Mouse (Mus musculus) gonadal fat pad, adult 2 months (tissue): Measurements from ENCODE around the gene Brca1. TPM values are rescaled to one million over a fixed set of nuclear protein-coding genes. Genes with fewer than 3 reads are reported as not detected.
"Not testable (repeated sequence)": the region's sequence is repeated elsewhere in the genome, so short reads cannot be mapped to it uniquely, and the experiment has no call there.

ENCODE experiments used
- DNase-seq: peaks from one replicate; pipeline ENCODE4 v3.0.0-alpha.2; 2012; ENCODE audit warnings: low read depth
- polyA plus RNA-seq: library from polyadenylated mRNA; depleted of rRNA; stranded (reverse); fragments of >200 nt; gene quantifications from 2 replicates; pipeline ENCODE4 v1.2.3, GENCODE M21; 2012; rRNA removed

The Brca1 gene
- polyA plus RNA-seq, result 0.39 and 0.46 TPM in 2 replicates

DNA sequence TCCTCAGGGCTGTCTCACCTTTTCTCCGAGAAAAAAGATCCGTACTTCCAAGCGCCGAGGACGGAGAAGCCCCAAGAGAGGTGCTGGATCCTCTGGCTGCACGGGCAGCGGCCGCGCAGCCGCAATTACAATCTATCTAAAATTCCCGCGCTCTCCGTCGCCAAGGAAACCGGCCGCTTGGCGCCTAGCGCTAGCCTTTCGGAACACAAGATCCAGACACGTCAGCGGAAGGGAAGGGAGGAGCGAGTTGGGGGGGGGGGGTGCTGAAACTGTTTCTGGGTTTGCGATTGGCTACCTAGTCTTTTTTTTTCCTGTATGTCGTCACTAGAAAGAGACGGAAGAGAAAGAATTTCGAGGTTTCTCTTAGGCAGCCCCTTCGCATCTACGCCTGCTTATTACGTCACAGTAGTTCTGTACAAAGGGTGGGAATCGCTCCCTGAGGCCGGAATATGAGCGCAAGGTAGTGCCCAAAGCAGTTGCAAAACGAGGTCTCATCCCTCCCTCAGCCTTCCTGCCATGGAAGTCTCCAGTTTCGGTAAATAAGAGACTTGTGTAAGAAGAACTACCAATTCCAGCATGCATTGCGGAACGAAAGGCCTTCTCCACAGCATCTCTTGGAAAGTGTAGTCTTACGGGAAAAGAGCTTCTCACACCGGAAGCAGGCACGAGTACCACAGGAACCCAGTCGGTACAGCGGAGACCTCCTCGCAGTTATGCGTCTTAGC is at the start of gene Brca1, which contains the start of gene Nbr1:
Brca1 (minus strand) TSS at position 205 of the 725 bp plus-strand sequence.
Nbr1 (plus strand) TSS at position 399 of the 725 bp plus-strand sequence.
- peak; percentile 99 for DNase-seq

DNA sequence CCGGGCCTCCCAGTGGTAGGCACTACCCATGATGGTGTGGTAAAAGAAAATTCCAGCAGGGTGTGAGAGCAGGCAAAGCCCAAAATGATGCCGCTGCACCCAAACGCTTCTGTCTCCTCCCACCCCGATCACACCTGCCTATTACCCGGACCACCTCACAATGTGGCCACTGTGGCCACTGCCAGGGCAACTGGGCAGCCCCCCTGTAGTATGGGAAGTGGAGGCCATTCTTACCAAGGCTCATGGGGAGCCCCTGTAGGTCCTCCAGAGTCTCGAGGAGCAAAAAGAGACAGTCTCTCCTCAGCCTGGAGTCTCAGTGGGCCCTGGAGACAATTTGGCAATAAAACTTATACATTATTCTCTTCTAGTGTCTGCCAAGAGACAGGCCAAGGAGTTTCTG is 47.4 kb upstream of the Brca1 start, which contains the start of gene Gm11634:
Gm11634 (minus strand) TSS at position 101 of the 400 bp plus-strand sequence.
- DNase-seq, result no peak

DNA sequence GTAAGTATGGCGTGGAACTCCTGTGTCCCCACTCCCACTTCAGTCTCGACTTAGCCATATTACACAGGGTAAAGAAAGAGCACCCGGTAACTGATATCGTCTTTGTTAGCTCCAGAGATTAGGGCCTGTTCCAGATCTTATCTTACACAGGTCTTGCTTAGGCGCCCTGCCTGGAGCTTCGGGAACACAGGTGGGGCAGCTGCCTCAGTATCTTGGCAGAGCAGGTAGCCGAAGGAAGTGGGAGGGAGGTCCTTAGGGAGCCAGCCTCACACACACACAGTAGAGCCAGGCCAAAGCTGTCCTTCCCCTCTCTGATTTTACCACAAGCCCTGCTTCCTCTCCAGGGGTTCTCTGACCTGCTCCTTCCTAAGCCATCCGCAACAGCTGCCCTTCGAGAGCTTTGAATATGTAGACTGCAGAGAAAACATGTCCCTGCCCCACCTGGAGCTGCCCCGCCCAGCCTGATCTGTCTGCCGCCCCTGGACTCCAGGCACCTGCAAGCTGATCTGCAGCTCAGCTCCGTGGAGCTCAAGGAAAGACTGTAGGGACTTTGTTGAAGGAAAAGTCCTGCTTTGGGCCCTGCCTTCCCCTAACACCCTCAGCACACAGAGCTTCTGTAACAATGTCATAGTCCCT is 38.4 kb upstream of the Brca1 start:
- no peak for DNase-seq

DNA sequence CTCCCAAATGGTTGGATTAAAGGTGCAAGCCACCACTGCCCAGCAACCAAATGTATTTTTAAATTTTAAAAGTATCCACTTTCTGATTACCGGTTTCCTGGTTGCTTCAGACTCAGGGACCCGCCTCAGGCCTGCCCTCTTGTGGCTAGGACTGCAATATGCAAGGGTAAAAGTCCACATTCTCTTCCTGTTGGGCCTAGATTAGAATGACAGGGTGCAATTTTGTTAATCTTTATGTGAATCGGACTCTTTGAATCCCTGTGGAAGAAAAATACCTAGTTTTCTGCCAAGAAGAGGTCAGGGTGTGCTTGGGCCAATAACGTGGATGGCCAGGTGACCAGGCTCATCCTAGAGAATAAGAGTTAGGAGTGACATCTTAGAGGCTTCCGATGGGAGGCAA is 37.7 kb upstream of the Brca1 start:
- no peak for DNase-seq

DNA sequence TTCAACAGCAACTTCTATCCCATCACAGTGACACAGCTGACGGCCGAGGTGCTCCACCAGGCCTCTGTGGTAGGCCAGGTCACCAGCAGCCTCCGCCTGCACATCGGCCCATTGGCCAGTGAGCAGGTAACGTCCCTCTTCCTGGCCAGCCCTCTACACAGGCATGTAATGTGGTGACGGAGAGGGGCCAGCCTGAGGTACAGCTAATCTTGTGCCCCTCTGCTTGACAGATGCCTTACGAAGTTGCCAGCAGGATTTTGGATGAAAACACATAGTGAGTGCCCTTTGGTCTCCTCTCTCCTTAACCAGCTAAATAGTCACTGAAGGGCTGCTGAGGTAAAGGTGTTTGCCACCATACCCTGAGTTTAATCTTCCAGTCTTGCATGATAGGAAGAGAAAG is 37.1 kb upstream of the Brca1 start:
- no peak for DNase-seq

DNA sequence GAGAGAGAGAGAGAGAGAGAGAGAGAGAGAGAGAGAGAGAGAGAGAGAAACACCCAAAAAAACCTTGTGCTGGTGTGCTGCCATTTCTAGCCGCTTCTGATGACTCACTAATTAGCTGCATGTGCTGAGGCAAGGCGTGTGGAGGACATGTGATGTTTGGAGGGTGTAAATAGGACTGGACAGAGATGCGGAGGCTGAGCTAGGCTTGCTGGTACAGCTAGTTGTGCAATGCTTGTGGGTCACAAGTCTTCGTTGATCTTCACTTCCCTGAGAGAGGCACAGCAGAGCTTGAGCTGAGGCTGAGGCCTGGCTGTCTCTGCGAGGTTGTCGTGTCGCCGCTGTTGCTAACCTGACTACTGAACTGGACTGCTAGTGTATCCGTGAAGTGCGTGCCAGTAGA is 35.9 kb upstream of the Brca1 start:
- peak; percentile 40 for DNase-seq

DNA sequence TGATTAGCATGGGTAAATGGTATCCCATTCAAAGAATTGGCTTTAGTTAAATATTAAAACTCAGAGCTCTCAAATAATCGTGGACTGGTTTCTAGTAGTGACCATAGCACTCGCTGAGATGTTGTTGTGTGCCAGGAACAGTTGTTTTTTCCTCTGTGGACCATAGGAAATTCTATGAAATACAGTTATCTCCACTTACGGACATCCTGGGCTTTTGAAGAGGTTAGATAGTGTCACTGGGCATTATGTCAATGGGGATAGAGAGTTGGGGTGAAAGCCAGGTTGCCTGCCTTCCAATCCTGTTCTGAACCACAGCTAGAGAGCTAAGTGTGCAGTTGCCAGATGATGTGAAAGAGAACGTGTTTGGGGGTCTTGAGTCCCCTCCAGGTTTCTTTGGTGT is 34.0 kb upstream of the Brca1 start:
- no peak for DNase-seq

DNA sequence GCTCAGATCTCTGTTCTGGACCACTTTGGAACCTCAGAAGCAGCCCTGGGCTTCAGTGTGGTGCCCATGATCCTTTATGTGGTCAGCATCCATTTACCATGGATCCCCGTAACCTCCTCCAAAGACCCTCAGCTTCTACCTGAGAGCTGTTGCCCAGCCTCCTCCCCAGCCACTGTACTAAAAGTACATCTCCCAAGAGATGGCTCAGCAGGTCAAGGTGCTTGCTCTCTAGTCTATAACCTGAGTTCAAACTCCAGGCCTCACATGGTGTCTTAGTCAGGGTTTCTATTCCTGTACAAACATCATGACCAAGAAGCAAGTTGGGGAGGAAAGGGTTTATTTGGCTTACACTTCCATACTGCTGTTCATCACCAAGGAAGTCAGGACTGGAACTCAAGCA is 33.3 kb upstream of the Brca1 start:
- not testable (repeated sequence) for DNase-seq

DNA sequence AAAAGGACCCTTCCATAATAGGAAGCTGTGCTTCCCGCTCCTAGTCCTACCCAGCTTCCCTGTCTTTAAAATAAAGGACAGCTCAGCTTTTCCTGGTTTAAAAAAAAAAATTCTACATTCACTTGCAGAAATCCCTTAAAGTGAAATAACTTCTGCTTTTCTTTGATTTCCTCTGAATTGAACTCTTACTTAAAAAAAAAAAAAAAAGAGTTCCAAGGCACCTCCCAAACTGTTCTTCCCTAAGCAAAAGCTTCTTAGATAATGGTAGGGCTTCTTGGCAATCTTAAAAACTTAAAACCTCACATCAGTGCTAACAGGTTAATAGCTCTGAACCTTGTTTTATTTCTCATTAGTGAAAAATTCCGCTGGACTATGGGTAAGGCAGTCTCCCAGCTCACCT is 31.4 kb upstream of the Brca1 start:
- DNase-seq, result no peak

DNA sequence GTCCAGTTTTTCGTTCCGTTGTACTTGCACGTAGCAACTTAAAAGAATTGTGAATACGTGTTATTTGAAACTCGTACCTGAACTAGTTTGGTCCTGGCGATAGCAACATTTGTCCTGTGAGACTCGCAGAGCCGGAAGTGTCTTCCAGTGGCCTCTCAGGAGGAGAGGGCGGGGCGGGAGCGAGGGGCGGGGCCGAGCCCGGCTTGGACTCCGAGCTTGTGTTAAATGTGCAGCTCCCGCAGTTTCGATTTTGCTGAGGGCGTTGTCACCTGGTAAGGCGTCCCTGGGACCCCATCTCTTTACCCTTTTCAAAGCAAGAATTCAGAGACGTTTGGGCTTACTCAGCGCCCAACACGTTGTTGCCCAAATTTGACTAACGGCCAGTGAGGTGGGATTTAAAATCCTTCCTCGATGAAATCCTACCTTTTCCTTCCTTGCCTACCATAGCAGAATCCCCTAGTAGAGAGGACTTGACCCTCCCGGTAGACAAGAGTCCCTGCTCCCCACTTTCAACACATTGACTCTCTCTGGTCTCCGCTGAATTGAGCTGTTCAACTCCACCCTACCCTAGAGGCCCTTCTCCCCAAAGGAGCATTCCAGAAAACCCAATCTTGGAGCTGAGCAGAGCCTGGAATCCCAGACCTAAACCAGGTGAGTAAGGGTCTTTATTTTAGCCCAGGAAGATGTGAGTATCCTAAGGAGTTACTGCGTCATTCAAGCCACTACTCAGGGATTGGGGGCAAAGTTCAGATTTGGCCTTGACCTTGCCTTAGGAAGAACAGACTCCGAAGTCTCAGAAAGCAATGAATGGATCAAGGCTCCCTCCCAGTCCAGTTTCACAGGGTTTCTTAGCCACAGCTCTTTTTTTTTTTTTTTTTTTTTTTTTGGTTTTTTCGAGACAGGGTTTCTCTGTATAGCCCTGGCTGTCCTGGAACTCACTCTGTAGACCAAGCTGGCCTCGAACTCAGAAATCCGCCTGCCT is 30.6 kb upstream of the Brca1 start, which contains the start of gene Tmem106a:
Tmem106a (plus strand) TSS at position 189 of the 982 bp plus-strand sequence.
- no peak for DNase-seq

DNA sequence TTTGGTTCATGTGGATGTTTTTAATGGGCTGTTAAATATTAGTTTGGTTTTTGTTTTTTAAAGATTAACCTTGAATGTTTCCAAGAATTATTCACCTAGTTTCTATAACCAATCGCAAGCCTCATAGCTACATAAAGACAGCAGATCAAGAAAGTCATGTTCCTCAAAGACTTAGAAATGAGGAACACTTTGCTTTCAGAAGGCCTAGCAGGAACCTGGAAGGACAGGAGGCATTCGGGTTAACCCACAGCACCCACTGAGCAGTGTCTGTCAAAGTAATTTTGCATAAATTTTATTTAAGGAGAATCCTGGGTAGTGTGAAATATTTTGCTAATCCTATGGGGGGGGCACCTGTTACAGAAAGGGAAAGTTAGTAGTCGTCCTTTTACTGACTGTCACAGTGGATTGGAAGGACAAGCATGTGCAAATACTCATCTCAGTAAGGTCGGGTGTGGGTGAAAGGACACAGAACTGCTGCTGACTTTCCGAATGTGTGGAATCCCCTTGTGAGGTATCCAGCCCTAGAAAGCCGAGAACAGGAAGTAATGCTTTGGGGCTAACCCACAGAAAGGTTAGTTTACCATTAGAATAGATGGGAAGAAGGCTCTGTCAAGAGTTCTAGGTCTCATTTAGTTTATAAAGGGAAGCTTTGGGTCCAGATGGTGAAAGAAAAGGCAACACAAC is 29.5 kb upstream of the Brca1 start:
- no peak for DNase-seq

DNA sequence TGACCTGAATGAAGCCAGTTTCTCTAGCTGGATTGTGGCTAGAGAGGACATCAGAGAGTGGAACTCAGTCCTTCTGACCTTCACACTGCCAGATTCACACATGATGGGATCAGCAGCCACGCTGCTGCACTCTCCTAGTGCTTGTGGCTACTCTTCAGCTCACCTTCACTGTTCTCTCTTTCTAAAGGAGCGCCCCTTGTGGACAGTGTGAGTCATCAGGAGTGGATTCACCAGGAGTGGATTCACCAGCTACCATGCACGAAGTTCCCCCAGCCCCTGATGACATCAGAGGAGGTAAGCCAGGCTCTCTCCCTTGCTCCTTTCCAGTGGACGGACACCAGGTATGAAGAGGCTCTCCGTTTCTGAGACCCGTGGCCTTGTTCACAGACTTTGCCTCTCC is 24.4 kb upstream of the Brca1 start:
- no peak for DNase-seq

DNA sequence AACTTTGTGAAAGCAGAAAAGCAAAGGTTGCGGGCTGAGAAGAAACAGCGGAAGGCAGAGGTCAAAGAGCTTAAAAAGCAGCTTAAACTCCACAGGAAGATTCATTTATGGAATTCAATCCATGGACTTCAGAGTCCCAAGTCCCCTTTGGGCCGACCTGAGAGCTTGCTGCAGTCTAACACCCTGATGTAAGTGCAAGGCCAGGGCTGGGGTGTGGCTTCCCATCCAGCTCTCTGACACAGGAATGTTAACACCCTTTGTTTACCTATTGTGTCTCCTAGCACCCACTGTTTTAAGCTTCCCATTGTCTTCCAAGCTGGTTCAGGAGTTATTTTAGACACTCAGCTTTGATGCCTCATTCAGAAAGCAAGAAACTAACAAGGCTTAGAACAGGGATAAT is 16.7 kb upstream of the Brca1 start:
- no peak for DNase-seq

DNA sequence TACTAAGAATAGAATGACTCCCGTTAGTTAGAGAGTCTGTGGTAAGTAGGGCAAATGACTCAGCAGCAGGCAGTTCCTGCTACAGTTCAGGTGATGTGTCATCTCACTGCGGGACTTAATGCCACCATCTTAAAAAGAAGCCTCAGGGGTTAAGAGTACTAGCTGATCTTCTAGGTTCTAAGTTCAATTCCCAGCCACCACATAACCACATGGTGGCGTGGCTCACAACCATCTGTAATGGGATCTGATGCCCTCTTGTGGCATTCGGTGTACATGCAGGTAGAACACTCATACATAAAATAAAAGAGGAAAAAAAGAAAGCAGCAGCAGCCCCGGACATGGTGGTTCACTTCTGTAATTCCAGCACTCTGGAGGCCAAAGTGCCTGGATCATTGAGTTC is 10.6 kb upstream of the Brca1 start:
- no peak for DNase-seq

DNA sequence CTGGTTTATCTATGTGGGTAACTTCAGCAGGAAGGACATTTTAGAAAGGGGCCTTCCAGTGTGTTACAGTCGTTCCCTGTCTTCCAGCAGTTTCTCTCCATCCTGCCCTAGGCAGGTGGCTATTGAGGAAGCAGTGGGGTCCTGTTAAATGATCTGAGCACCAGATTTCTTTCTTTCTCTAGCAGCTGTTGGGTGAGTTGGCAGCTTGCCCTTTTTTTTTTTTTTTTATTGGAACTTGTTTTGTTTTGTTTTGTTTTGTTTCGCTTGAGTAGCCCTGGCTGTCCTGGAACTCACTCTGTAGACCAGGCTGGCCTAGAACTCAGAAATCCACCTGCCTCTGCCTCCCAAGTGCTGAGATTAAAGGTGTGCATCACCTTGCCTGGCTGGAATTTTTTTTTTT is 5.2 kb upstream of the Brca1 start:
- DNase-seq, result no peak

DNA sequence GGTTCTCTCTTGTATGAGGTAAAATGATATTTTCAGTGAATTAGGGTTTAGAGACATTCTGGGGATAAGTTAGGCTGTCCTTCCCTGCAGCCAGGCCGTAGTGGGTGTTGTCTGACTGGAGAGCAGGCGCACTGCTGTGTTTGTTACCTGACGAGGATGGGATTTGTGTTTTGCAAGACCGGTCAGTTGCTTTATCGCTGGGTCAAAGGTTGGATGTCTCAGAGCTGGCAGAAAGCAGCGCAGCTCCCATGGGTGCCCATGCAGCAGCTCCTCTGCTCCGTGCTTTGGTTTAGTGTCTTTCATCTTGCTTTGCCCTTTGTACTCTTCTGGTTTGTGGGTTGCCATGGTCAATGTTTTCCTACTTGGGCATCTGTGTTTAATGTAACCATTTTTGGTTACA is 4.8 kb upstream of the Brca1 start:
- no peak for DNase-seq

DNA sequence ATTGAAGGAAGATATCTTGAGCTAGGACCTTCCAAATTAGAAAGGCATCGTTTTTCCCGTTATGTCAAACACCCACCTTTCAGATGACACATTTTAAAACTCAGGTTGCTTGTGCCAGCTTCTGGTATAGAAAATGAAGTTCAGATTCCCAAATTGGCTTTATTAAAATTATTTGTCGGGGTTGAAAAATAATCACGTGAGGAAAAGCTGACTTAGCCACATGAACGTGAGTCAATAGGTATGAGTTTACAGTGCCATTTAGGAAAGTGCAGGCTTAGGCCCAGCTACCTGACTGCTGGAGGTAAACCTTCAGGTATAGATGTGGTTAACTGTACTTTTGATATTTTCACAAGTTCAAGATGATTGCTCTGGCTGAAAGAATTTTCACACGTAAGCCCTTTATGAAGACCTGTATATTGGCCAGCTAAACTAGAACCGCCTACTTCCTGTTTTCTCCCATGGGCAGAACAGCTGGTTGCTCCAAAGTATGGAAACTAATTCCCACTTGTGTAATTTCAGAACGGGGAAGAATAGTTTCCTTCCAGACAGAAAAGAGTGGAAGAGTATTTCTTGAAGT is 1.7 kb upstream of the Brca1 start:
- DNase-seq, result no peak

DNA sequence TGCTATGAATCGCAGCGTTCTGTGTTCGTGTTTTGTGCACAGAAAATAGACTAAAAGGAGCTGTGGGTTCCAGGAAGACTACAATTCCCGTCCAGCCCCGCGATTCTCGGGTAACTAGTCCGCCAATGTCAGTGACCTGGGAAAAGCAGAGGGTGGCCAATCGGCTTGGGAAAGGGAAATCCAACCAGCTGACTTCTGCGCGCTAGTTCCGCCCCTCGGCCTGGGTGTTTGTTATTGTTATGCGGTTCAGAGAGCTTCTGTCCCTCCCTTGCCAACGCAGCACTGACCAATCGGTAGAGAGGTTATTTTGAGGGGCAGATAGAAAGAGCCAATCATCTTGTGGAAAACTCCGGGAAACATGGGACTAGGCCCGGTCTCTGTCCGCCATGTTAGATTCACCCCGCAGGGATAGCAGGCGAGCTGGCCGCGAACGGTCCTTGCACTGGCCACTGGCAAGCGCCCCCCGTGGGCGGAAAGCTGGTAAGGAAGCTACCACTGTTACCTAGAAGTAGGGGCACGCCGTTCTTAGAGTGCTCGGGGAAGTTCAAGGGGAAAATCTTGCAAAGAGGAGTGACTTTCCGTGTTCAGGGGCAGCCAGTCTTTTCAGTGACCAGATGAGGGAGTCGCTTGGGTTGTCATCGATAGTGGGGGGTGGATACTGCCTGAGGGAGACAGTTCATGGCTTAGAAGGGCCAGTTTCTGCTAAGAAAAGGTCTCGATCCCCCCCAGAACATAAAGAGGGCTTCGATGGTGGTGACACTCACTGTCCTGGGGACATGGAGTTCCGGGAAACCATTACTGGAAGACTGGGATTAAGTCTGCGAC is 933 bp upstream of the Brca1 start:
- DNase-seq, result peak; percentile 99

DNA sequence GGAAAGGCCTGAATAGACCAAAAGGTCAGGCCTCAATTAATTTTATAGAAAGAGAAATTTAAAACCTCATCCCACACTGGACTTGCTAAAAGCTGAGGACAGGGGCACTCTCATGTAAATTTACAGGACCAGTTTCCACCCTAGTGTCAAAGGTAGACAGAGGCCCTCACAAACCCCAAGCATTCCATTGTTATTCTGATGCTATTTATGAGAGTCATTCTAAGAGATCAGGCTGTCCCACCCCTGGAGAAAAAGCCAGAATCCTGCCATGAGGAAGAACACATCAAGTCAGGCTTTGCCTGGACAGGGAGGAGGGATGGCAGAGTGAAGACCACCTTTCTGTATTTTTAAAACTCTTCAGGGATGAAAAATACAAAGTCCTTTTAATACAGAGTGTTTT is 3.2 kb downstream of the Brca1 start:
- DNase-seq, result no peak

DNA sequence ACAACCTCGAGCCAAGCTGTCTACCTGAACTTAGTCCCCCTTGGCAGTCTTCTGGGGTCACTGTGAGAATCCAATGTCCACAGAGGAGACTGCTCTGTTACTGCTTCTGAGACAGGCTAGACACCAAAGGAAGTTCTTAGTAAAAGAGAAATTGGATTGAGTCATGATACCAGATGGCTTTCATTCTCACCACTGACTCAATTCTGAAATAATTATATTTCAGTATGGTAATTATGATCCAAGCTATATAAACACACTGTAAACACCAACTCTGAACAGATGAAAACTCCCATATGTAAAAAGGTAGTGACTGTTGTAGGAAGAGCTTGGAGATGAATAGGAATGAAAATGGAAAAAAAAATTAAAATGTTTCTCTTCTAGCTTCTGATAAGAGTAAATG is 7.6 kb downstream of the Brca1 start:
- no peak for DNase-seq
